Mouse (Mus musculus): ENCODE measurements at regions not wholly inside any gene's neighbourhood (a gene's known extent, or its start where the extent isn't known, plus 50 kb on each side); places are given as distances from the start of the nearest gene placed in this dataset.

DNA sequence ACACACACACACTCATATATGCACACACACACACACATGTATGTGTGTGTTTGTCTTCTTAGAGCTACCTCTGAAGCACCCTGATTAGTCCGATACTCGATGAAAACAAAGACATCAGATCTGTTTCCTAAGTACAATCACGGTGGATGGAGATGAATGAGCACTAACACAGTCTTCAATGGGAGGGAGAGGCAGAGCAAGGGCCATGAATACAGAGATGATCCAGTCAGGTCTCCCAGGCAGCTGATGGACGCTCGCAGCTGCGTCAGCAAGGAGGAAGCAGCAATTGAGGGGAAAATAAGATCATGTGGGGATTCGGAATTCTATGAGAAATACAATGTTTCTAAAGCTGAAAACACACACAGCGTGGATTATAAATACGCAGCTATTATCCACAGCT lies 73.6 kb upstream of the Bace2 start:
- no peaks in the 10 kb centered on the region; the same call in 1 of the 2 replicates for H3K27me3 ChIP-seq (ENCODE audit: control insufficient read depth, insufficient read depth, low read length, poor library complexity, severe bottlenecking)
- no peak for DNase-seq (ENCODE audit: low read depth, low spot score)
- H3K36me3 ChIP-seq (ENCODE audit: control insufficient read depth, insufficient read depth, low read length, poor library complexity, severe bottlenecking): no peaks in the 10 kb centered on the region

DNA sequence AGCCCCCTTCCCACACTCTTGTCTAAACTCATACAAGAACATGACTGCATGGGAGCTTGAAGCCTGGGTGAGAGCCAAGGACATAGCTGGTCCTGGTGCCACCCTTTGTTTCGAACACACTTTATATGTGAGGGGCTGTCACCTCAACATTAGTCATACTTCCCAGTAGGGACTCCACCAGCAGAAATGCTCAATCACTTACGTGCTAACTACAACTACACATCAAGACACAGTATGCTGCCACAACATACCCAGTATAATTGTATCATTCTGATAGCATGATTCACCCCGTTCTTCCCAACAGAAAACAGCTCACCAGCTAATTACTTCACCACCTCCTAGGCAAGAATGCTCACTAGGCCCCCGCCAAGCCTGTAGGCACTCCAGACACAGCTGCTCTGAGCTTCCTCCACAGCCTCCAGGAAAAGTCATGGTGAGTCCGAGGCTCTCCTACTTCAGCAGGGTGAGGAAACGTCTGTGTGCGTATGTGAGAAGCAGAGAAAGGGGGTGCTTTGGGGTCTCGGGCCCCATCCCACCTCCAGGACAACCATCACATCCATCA lies 70.6 kb upstream of the Bace2 start:
- H3K27me3 ChIP-seq (ENCODE audit: control insufficient read depth, insufficient read depth, low read length, poor library complexity, severe bottlenecking): no peaks in the 10 kb centered on the region; the same call in 1 of the 2 replicates
- no peaks in the 10 kb centered on the region for H3K36me3 ChIP-seq (ENCODE audit: control insufficient read depth, insufficient read depth, low read length, poor library complexity, severe bottlenecking)
- no peak for DNase-seq (ENCODE audit: low read depth, low spot score)

- Histone ChIP-seq H3K36me3 (ENCODE audit: control insufficient read depth, insufficient read depth, low read length, poor library complexity, severe bottlenecking) (no peaks in the 10 kb centered on the region), H3K27me3 (ENCODE audit: control insufficient read depth, insufficient read depth, low read length, poor library complexity, severe bottlenecking) (no peaks in the 10 kb centered on the region; the same call in 1 of the 2 replicates)
- DNase-seq (ENCODE audit: low read depth, low spot score): no peak
Observed at GRCm38 (mm10) chr16:97286717-97287116, 69.8 kb upstream of the Bace2 start.

GRCm38 (mm10) chr16:97288634-97289033 lies 67.9 kb upstream of the Bace2 start:
- DNase-seq (ENCODE audit: low read depth, low spot score): no peak
- Histone ChIP-seq H3K36me3 (ENCODE audit: control insufficient read depth, insufficient read depth, low read length, poor library complexity, severe bottlenecking) (no peaks in the 10 kb centered on the region), H3K27me3 (ENCODE audit: control insufficient read depth, insufficient read depth, low read length, poor library complexity, severe bottlenecking) (no peaks in the 10 kb centered on the region)

DNA sequence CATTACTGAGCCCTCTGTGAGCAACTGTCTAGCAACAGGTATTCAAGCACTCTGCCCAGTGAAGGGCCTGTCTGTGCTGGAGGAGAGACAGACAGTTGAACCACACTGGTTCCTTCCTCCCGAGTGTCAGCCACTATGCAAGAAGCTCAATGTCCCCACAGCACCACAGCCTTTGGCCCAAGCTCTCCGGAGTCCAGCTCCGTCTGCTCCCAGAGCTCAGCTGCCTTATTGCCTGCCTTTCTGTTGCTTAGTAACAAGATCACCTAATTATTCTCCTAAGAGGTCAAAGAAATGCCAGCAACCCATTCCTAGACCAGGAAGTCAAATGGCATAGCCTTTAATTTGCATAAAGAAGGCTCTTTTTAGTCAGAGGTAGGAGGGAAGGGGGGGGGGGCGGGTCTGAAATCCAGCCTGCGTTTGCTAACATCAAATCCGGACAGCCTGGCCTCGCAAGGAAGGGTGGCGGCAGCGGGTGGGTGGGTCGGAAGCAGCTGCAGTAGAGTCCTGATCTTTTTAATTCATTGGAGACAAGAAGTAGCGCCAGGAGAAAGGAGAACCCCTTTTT lies 64.0 kb upstream of the Bace2 start:
- no peaks in the 10 kb centered on the region for H3K36me3 ChIP-seq (ENCODE audit: control insufficient read depth, insufficient read depth, low read length, poor library complexity, severe bottlenecking)
- no peak for DNase-seq (ENCODE audit: low read depth, low spot score)
- H3K27me3 ChIP-seq (ENCODE audit: control insufficient read depth, insufficient read depth, low read length, poor library complexity, severe bottlenecking): no peaks in the 10 kb centered on the region

DNA sequence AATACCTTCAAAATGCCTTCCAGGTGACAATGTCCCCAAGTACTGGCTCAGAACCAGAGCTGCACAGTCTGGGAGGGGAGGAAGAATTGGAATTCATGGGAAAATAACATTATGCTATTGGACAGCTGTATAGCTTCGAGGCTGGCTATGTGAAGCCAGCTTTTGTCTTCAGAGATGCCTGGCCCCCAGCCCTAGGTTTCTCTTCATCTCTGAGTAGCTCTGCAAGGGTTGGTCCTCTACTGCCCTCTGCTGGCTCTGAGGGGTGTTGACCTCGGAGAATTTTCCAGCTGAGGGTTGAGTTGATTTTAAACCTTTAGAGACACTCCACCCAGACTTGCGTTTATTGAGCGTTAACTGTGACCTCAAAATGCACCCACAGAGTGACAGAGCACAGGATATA lies 63.3 kb upstream of the Bace2 start:
- Histone ChIP-seq H3K27me3 (ENCODE audit: control insufficient read depth, insufficient read depth, low read length, poor library complexity, severe bottlenecking) (no peaks in the 10 kb centered on the region), H3K36me3 (ENCODE audit: control insufficient read depth, insufficient read depth, low read length, poor library complexity, severe bottlenecking) (no peaks in the 10 kb centered on the region)
- DNase-seq (ENCODE audit: low read depth, low spot score): peak; percentile 59

GRCm38 (mm10) chr16:97297140-97297539 lies 59.4 kb upstream of the Bace2 start:
- DNase-seq (ENCODE audit: low read depth, low spot score): no peak
- Histone ChIP-seq H3K36me3 (ENCODE audit: control insufficient read depth, insufficient read depth, low read length, poor library complexity, severe bottlenecking) (no peaks in the 10 kb centered on the region), H3K27me3 (ENCODE audit: control insufficient read depth, insufficient read depth, low read length, poor library complexity, severe bottlenecking) (no peaks in the 10 kb centered on the region)

- no peak for DNase-seq (ENCODE audit: low read depth, low spot score)
- no peaks in the 10 kb centered on the region for H3K27me3 ChIP-seq (ENCODE audit: control insufficient read depth, insufficient read depth, low read length, poor library complexity, severe bottlenecking)
- H3K36me3 ChIP-seq (ENCODE audit: control insufficient read depth, insufficient read depth, low read length, poor library complexity, severe bottlenecking): no peaks in the 10 kb centered on the region
Observed at GRCm38 (mm10) chr16:97304156-97304735, 52.3 kb upstream of the Bace2 start.
